Mouse (Mus musculus) megakaryocyte, adult 5-6 weeks (primary cell): ENCODE results near the gene Nrbp1. TPM values are rescaled to one million over a fixed set of nuclear protein-coding genes. Genes with fewer than 3 reads are reported as not detected.
"Not testable (repeated sequence)": the region's sequence is repeated elsewhere in the genome, so short reads cannot be mapped to it uniquely, and the experiment has no call there.

Experiments
- ATAC-seq: 2 replicates; pipeline ENCODE4 v1.8.0; 2016; ENCODE audit warnings: mild to moderate bottlenecking, inconsistent platforms; ENCODE audit not compliant: poor library complexity, severe bottlenecking
- total RNA-seq, 2 experiments: library from RNA; stranded (forward) in 1 of 2; stranded (reverse) in 1 of 2; fragments of 153-499, 151-499 nt in 1 of 2; fragments of 221-1000, 200-1000 nt in 1 of 2; gene quantifications; 2 replicates each; pipeline versions ENCODE4 v1.2.3 to v1.2.4; 2015 to 2017

Nrbp1 gene
- total RNA-seq, 2 experiments from 2014 or later, result 64.1 to 112 TPM

DNA sequence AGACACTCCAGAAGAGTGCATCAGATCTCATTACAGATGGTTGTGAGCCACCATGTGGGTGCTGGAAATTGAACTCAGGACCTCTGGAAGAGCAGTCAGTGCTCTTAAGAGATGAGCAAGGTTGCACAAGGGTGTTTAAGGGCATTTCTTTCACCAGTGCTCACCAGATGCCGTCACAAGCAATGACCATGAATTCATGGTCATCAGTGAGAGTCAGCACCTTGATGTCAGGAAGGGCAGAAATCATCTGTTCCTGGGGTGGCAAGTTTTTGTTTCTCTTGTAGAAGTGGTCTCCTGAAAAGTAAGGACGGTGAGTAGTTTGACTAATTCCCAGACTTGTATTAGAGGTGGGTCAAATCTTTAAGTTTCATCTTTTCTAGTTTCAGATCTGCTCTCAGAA, 36.8 kb upstream of the Nrbp1 start:
- ATAC-seq, result no peak

- ATAC-seq, result no peak
These were observed 36.2 kb upstream of the Nrbp1 start for GRCm38 (mm10) chr5:31204421-31204820.

GRCm38 (mm10) chr5:31216554-31216953, 24.1 kb upstream of the Nrbp1 start:
- not testable (repeated sequence) for ATAC-seq

- no peak for ATAC-seq
These were observed 22.4 kb upstream of the Nrbp1 start for GRCm38 (mm10) chr5:31218294-31218693.

- no peak for ATAC-seq
These were observed 21.6 kb upstream of the Nrbp1 start for GRCm38 (mm10) chr5:31219070-31219469.

DNA sequence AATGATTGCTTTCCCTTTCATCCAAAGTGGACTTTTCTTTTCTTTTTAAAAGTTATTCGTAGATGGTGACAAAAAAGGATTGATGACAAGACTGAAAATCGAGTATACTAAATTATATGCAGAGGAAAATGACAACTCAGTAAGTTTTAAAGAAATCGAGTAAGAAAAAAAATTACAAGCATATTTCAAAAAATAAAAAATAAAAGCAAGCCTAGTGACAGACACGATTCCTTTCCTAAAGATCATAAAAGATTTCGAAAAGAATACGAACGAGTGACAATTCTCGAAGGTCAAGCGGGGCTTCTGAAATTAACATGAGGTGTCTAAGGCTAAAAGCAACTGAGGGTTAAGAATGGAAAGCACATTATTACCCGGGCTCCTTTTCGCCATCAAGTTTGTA, 21.2 kb upstream of the Nrbp1 start:
- no peak for ATAC-seq

GRCm38 (mm10) chr5:31219911-31220447, 20.7 kb upstream of the Nrbp1 start:
- peak; percentile 43 for ATAC-seq

DNA sequence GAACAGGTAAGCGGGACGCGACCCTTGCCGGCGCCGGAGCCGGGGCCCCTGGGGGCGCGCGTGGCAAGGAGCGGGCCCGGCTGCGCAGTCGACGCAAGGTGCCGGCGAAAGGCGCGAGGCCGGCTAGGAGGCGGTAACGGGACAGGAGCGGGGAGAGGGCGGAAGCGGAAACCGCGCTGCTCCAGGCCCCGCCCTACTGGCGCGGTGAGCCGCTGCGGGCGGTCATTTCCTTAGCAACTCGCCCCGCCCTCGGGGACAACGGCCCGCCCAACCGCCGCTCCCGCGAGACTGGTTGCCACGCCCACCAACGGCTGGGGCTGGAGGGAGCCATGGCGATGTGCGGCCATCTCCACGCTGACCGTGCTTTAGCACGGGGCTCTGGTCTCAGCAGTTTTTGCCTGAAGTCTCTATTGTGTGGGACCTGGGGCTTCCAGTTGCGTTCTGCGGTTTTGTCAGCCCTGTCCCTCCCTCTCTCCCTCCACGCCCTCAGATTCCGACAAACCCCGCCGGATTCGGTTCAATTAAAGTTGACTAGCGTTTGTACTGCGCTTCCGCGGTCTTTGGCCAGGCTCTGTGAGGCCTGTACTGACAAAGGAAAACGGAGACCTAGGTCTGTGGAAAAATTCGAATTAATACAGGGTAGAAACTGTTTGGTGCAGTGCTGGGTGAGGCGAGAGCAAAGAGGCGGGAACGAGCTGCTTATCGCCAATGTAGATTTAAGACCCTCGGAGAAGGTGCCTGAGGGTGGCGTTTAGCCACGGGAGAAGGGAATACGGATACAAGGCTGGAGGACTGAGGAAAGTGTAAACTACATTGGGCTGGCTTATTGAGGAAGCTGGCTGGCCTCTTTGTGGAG, 20.0 kb upstream of the Nrbp1 start, which contains the start of gene Ppm1g:
Ppm1g (minus strand) TSS at position 240 of the 856 bp plus-strand sequence.
- peak; percentile 98 for ATAC-seq

DNA sequence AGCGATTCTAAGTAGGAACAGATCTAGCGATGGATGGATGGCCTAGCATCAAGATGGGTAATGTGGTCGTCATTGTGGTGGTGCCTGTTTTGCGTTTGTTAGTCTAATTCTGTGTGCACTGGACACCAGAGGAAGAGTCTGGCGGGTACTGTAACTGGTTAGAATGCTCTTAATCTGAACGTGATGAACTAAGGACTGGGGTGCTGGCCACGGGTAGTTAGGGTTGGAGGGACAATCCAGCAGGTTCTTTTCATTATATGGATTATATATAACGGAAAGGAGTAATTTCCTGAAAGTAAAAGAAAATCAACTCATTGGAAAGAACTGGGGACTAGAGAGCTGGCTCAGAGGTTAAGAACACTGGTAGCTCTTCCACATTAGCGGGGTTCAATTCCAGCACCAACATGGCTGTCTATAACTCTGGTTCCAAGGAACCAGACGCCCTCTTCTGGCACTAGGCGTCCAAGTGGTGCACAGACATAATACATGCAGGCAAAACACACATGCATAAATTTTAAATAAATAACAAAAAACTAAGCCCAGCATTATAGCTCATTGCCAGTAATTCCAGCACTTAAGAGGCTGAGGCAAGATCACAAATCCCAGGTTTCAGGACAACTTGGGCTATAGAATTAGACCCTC, 19.2 kb upstream of the Nrbp1 start:
- ATAC-seq, result no peak

GRCm38 (mm10) chr5:31222696-31223095, 18.0 kb upstream of the Nrbp1 start:
- ATAC-seq, result no peak

GRCm38 (mm10) chr5:31226641-31227040, 14.0 kb upstream of the Nrbp1 start:
- no peak for ATAC-seq

DNA sequence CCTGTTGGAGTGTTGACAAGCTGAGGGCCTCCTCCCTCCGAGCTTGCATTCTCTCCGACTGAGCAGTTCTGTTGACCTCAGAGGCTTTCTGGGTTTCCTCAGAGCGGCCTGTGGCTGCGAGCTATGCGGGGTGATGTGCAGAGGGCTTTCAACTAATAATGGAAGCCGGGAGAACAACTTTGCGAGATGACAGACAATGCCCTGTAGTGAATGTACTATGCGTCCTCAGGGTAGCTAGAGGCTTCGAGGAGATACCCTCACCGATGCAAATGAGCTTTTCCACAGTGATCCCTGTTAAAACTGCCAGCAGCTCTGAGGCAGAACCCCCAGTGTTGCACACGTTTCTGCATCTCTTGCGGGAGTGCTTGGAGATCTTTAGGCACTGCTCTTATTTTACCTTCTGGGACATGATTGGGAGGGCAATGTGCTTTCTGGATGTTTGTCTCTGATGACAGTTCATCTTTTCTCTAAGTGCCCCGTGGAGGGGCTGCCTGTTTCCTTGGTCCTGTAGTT, 914 bp downstream of the Nrbp1 start:
- no peak for ATAC-seq

- ATAC-seq, result no peak
These were observed 1.5 kb downstream of the Nrbp1 start for GRCm38 (mm10) chr5:31242191-31242590.

DNA sequence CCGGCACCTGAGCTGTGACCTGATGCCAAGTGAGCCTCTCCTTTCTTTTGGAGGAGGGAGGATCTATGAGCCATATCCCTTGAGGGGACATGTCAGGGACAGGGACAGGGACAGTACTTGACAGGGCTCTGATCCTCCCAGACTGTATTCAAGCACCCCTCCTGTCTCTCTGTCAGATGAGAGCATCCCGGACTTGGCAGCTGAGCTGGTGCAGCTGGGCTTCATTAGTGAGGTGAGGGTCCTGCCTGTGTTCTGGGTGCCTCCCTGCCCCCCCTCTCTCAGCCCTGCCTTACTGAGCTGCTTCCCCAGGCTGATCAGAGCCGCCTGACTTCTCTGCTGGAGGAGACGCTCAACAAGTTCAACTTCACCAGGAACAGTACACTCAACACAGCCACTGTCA, 10.1 kb downstream of the Nrbp1 start:
- ATAC-seq, result no peak

DNA sequence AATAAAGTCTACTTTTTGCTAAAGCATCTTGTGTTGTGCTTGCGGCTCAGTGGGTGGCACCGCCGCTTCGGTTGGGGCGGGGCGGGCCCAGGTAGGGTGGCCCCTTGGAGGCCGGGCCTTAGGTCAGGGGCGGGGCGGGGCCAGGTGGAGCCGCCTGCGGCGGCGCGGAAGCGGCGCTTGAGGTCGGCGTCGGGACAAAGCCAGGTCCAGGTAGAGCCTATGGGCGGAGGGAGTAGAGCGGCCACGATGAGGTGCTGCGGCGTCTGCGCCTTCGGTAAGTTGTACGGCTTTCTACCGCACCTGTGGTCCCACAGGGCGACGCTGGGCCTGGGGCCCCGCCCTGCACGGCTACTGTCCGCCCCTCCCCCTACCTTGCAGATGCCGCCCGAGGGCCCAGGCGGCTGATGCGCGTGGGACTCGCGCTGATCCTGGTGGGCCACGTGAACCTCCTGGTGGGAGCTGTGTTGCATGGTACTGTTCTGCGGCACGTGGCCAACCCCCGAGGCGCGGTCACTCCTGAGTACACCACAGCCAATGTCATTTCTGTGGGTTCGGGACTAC, 11.0 kb downstream of the Nrbp1 start, which contains the start of gene Krtcap3:
Krtcap3 (plus strand) TSS at position 151 of the 561 bp plus-strand sequence.
- ATAC-seq, result peak; percentile 34; the same call in 1 of the 2 replicates

DNA sequence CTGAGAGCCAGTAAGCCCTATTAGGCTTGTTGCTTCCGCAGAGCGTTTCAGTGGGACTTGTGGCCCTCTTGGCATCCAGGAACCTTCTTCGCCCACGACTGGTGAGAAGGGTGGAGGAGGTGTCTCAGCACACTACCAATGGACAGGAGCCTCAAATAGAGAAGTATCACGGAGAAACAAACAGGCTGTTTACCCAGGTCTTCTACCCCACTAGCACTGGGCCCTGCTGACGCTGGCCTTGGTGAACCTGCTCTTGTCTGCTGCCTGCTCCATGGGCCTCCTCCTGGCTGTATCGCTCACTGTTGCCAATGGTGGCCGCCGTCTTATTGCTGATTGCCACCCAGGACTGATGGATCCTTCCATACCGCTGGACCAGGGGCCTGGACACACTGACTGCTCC, 11.5 kb downstream of the Nrbp1 start:
- ATAC-seq, result no peak

DNA sequence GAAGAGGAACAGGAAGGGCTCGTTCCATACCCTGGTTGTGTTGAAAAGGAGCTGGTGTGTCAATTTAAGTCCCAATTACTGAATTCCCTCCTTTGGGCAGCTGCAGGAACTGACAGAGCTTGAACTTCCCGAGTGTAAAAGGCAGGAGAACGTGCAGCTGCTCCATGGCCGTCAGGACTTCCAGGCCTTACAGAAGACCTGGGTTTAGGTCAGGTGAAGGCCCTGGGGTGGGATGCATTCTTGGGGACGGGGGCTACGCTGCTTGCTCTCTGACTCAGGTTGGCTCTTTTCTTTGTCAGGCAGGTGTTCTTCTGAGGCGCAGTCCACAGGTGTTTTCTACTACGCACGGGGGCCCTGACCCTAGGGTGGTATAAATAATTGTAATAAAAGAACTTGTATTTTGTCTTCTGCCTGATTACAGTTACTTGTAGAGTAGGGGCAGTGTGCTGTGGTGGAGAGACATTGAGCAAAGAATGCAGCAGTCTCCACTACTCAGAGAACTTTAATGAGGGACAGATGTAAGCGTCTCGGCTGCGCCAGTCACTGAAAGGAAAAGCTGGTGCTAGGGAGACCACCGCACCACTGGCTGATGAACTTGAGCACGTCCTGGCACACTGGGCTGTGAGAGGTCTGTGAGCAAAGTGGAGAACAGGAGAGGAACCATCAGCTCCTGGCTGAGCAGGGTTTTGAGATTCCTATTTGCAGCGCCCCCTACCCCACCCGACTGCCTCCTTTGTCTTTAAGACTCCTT, 12.3 kb downstream of the Nrbp1 start:
- no peak for ATAC-seq

DNA sequence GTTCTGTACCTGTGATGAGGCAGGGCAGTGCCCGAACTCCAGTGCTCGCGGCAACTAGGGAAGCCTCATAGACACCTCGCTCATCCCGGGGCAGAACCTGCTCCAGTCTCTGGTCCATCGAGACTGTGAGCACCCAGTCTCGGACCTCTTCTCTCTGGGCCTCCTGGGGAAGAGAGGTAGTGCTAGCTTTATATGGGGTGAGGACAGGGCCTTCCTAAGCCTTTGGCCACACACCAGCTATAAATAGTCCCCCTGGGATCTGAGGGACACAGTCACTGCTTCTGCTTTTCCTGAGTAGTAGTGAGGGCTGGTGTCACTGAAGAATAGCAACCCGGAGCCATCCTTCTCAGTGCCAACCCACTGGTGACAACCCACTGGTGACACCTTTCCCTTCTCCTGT, 13.1 kb downstream of the Nrbp1 start:
- peak; percentile 14; the same call in 1 of the 2 replicates for ATAC-seq

DNA sequence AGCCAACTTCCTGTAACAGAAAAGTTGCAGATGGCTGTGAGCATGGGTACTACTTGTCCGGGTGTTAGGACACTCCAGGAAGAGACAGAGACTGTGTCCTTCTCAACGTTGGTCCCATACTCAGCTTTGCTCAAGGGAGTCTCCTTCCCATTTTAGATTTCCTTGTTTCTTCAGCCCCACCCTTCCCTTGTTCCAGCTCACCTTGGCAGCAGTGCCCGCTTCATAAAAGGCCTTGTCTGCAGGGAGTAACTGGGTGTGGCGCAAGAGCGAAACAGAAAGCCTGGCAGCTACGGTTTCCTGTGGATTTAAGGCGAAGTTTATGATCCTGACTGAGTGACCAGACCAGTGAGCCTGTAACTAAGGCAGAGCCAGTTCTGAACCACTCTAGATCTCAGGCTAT, 13.8 kb downstream of the Nrbp1 start:
- peak; percentile 39; the same call in 1 of the 2 replicates for ATAC-seq

DNA sequence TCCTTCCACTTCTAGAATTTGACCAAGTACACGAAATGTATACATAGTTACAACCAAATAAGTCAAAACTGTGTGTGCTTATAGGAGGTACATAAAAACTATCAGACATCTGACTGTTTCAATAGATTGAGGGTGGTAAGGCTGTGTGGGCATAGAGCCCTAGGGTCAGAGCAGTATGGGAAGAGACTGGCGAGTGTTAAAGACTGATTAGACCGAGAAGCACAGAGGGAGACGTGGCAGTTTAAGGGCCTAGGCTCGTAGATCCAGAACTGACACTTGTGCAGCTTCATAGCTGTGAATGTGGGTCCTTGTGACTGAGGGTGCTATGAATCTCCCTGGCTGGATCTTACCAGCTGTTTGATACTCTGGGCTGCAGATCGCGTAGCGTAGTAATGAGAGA, 14.2 kb downstream of the Nrbp1 start:
- no peak for ATAC-seq
